Mouse (Mus musculus) layer of hippocampus, adult 6 months (tissue): Measurements from ENCODE around the gene F5. TPM values are rescaled to one million over a fixed set of nuclear protein-coding genes. Genes with fewer than 3 reads are reported as not detected.

Source experiments
- long read RNA-seq, 2 experiments: library from polyadenylated mRNA; unstranded; transcript quantifications; one replicate each; pipeline ENCODE4 v2.0.0; 2019 to 2020
- polyA plus RNA-seq: library from polyadenylated mRNA; unstranded; fragments of <200 nt; fragmentation: Nextera tagmentation; gene quantifications from 2 replicates; pipeline ENCODE4 v1.2.3, GENCODE M21; 2021

The F5 gene
- polyA plus RNA-seq: 0.15 and 3.4 TPM in 2 replicates
- long read RNA-seq, experiment 1: 0 reads
- long read RNA-seq, experiment 2, partial matches to known transcripts: 1 of 1 reads
- long read RNA-seq, experiment 2, other reads (novel, unspliced or antisense): 0 of 1 reads

DNA sequence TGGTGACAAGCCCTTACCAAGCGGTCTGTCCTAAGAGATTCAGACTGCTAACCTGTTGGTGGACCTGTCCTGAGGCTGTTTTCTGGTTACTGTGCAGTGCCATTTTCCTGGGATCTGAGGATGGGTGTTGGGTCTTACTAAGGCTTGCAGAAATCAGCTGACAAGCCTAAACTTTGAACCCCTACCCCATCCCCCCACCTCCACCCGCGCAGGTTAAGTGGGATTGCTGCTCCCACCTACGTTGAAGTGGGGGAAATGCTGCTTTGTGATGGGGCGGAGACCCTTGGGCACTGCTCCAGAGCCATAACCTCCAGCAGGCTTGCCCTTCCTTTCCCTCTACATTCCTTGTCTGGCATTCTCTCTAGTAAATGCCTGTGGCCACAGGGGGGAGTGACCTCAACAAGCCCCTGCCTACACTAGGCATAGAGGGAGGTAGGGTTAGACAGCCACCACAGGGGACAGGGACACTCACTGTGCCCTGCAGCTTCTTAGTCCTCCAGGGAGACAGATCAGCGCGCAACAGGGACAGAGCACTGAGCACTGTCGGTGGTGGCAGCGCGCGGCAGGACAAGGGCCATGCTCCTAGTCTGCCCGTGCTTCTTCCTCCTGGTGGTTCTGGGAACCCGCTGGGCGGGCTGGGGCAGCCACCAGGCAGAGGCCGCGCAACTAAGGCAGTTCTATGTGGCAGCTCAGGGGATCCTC, at the start of gene F5:
TSS of gene F5 (plus strand) at position 452 of the 702 bp plus-strand sequence.

DNA sequence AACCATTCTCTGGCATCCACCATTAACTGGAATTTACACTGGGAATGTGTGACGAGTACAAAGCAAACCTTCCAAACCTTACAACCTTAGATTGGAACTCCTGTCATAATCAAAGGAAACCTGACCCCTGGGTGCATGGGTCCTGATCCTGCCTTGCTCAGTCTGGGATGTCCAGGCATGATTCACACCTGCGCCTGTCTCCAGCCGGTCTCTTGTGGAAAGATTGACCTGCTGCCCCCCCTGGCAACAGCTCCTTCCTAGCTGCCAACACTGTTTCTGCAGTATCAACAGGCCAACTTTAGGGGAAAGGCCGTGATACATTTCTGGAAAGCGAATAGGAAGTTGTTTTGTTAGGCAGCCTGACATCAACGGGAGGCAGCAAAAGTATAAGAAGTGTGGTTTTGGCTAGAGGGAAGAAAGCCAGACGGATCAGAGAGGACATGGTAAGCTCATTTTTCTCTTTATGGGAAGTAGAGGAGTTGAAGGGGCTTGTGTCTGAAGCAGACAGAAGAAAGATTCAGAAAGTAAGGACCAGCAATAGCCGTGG, 36.6 kb upstream of the F5 start, which contains the start of gene Selp:
TSS of gene Selp (plus strand) at position 318 of the 547 bp plus-strand sequence.

DNA sequence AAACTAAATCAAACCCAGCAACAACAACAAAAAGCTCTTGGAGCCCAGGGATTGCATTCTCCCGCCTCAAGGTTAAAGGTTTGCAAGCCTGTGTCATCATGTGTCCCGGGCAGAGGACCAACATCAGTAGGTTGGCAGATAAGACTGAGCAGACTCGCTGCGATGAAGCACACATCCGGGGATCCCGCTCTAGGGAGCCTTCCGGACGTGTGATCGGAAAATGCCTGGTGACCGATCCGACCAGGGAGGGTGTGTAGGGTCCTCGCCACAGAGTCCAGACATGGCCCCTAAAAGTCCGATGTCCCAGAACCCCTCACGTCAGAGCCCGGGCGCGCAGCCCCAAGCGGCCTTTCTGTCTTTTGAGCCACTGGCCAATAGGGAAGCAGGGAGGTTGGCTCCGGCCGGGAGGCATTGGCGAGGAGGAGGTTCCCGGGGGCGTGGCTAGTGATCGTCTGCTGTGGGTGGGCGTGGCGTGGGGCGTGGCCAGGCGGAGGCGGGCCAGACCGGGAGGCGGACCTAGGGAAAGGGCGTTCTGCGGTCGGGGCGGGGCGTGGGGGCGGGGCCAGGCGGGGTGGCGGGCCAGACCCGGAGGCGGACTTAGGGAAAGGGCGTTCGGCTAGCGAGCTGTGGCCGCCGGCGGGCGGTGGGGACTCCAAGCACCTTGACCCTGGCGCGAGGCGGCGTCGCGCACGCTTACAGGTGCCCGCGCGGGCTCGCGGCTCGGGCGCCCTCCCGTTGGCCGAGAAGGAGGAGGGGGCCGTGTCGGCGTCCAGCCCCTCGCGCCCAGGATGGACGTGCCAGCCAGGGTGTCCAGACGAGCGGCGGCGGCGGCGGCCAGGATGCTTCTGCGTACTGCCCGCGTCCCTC, 97.1 kb downstream of the F5 start, which contains the start of gene Slc19a2:
TSS of gene Slc19a2 (plus strand) at position 582 of the 867 bp plus-strand sequence.

Other genes starting within 250 kb of the F5 start
- gene Scyl3, start 222.7 kb upstream of the F5 start, polyA plus RNA-seq: 9.9 and 10.3 TPM in 2 replicates
- gene BC055324, start 157.0 kb upstream of the F5 start, polyA plus RNA-seq: 0.19 and 0.33 TPM in 2 replicates
- gene Mettl18, start 156.9 kb upstream of the F5 start, polyA plus RNA-seq: 7.7 and 8.5 TPM in 2 replicates
- not detected in 2 replicates for gene Sele, start 103.6 kb upstream of the F5 start, polyA plus RNA-seq
- not detected in 2 replicates for gene Sell, start 89.9 kb upstream of the F5 start, polyA plus RNA-seq
- not detected in 2 replicates for gene Selp, start 36.6 kb upstream of the F5 start, polyA plus RNA-seq
- 7.5 and 8.1 TPM in 2 replicates for gene Slc19a2, start 97.2 kb downstream of the F5 start, polyA plus RNA-seq
- 17.3 and 19.5 TPM in 2 replicates for gene Ccdc181, start 123.7 kb downstream of the F5 start, polyA plus RNA-seq
- gene Nme7, start 152.3 kb downstream of the F5 start, polyA plus RNA-seq: 29.9 and 34.1 TPM in 2 replicates
- 20.6 and 21.3 TPM in 2 replicates for gene Blzf1, start 155.7 kb downstream of the F5 start, polyA plus RNA-seq